Mouse (Mus musculus): Measurements from ENCODE around the gene Med12l. TPM values are rescaled to one million over a fixed set of nuclear protein-coding genes. Genes with fewer than 3 reads are reported as not detected.

Gene Med12l
- total RNA-seq, 1 experiment from 2014 or later = 10.6 TPM

DNA sequence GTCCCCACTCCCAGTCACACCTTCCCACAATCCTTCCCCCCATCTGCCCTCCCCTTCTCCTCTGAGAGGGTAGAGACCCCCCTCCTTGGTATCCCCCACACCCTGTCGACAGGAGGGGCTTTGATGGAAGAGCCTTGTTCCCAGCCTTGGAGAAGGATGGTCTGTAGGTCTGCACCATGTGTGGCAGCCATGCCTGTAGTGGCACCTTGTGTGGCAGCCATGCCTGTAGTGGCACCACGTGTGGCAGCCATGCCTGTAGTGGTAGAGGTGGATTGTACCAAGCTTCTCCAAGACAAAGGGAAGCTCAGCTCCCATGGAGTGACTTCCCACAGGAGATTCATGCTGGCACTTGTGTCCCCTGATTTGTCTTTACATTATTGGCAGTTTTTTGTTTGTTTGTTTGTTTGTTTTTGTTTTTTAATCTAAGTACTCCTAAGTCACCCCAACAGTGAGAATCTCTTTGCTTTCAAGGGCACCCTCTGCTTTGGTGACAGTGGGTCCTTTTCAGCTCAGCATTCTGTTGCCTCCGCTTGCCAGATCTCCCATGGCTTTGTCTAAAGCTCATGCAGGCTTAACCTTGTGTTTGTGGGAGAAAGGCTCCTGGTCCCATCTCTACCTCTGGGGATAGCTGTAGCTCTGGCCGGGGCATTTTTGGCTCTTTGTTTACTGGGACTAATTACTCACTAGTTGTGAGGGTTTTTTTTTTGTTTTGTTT lies 10.2 kb downstream of the Med12l start:
- ATAC-seq (replicated peaks in 1 of 2; ENCODE audit: insufficient read depth in 1 of 2, low FRiP score in 2 of 2, low TSS enrichment in 1 of 2, low read depth in 1 of 2, poor library complexity in 2 of 2, severe bottlenecking in 2 of 2) = no peak

DNA sequence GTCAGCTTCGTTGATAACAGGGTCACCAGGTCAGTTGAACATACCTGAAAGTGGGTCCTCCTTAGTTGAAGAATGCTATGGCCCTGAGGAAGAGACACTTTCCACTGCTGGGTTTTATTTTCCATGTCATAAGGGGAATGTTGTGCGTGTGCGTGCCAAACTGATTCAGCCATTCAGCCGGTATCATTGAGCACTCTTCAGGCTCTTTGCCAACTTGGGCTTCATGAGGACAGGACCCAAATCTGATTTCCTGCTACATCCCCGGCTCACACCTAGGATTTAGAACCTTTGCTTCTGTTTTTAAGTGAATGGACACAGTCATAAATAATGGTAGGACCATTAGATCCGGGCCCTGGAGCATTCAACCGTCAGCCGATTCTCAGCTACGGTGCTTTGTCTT lies 10.9 kb downstream of the Med12l start:
- no peak for ATAC-seq (replicated peaks in 1 of 2; ENCODE audit: insufficient read depth in 1 of 2, low FRiP score in 2 of 2, low TSS enrichment in 1 of 2, low read depth in 1 of 2, poor library complexity in 2 of 2, severe bottlenecking in 2 of 2)

DNA sequence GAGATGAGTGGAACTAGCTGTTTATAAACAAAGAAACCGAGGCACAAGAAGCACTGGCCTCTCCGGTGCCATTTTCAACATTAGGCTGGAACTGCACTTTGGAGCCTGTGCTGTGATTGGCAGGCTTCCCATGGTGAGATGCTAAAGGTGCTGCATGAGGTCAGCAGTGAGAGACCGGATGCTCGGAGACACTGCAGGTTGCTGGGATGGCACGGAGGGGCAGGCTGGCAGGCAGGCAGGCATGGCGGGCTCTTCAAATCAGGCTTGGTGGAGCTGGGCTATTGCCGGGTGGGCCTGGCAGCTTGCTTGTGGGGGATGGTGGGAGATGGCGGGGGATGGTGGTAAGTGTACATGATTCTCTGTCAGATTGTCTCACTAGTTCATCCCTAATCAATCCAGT lies 15.6 kb downstream of the Med12l start:
- no peak for ATAC-seq (replicated peaks in 1 of 2; ENCODE audit: insufficient read depth in 1 of 2, low FRiP score in 2 of 2, low TSS enrichment in 1 of 2, low read depth in 1 of 2, poor library complexity in 2 of 2, severe bottlenecking in 2 of 2)

DNA sequence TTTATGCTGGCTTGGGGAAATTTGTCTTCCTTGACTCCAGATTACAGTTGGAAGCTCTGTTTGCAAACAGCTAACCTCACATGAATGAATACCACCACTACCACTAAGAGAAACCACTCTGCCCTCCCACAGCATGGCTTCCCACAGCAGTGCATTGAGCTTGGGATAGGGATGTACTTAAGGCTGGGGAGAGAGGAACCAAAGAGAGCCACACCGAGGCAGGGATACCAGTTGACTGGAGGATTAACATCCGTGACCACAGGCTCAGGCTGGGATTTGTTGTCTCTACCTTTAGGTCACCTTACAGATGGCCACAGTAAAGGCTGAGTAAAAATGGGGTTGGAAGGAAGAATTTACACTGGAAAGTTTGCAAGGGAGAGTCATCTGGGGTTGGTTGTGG lies 16.6 kb downstream of the Med12l start:
- no peak for ATAC-seq (replicated peaks in 1 of 2; ENCODE audit: insufficient read depth in 1 of 2, low FRiP score in 2 of 2, low TSS enrichment in 1 of 2, low read depth in 1 of 2, poor library complexity in 2 of 2, severe bottlenecking in 2 of 2)

DNA sequence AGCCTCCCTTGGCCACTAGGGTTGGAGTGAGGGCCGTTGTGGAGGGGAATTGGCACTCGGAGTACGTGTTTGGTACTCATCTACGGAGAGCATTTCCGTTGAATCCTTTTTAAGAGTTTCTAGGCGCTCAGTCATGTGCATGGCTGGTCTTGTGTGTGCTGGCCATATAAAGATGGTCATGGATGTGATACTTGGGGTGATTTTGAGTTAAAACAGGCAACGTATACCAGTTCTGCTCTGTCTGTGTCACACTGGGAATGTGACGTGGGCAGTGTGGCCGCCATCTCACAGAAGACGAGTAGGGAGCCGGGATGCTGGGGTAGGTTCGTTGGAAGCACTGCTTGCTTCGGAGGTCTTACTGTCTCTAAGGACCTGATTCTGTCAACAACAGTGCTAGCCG lies 17.3 kb downstream of the Med12l start:
- no peak for ATAC-seq (replicated peaks in 1 of 2; ENCODE audit: insufficient read depth in 1 of 2, low FRiP score in 2 of 2, low TSS enrichment in 1 of 2, low read depth in 1 of 2, poor library complexity in 2 of 2, severe bottlenecking in 2 of 2)

DNA sequence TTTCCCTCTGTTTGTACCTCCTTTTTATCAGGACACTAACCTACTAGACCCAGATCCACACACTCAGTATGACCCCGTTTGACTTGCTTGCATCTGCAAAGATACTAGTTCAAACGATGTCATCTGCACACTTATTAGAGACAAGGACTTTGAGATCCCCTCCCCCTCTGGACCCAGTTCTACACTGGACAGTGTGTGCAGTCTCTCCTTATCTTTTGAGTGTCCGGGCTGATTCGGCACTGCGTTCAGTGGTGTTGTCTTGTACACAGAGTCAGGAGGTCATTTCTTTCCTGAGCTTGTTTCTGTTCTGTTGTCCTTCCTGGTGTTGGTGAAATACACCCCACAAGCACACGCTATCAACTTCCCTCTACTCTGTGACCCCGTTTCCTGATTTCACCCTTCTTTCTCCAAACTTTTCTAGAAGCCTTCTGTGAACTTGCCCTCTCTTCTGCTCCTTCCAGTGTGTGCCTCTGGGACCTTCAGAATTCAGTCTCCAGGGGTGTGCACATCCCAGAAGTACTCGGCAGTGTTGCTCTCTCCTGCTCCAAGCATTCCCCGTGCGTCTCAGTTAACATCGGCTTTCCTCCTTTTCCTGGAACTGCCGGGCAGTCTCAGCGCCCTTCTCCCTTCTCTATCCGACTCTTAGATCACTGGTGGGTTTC lies 19.0 kb downstream of the Med12l start:
- ATAC-seq (replicated peaks in 1 of 2; ENCODE audit: insufficient read depth in 1 of 2, low FRiP score in 2 of 2, low TSS enrichment in 1 of 2, low read depth in 1 of 2, poor library complexity in 2 of 2, severe bottlenecking in 2 of 2) = peak; percentile 31 to 32; a peak in 1 of 4 replicates

DNA sequence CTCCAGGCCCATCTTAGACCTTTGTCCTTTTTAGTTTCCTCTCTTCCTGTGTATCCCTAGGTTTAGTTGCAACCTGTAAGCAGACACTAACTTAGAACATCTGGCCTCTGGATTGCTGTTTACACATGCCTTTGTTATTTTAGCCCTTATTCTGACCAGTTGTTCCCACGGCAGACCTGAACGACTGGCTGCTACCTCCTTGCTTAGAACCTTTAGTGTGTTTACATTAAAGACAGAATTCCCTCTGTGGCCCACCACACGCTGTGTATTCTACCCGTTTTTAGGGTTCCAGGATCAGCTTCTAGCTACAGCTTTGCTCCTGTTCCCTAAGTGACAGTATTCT lies 19.5 kb downstream of the Med12l start:
- no peak for ATAC-seq (replicated peaks in 1 of 2; ENCODE audit: insufficient read depth in 1 of 2, low FRiP score in 2 of 2, low TSS enrichment in 1 of 2, low read depth in 1 of 2, poor library complexity in 2 of 2, severe bottlenecking in 2 of 2)

DNA sequence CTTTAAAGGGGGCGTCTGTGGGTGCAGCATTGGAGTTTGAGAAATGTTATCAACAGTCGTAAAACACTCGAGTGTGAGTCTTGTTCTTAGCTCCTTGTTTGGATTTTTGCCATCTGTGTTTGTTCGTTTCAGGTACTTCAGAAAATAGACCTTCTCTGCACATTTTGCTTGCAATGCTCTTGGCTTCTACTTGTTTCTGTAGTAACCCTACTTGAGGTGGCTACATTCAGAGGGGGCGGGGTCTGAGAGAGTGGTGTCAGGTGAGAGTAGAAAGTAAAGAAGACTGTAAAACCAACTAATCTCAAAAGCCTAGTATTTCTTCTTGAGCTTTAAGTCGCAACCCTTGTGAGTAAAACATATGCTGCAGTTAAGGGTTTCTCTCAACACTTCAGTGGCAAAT lies 23.1 kb downstream of the Med12l start:
- no peak for ATAC-seq (replicated peaks in 1 of 2; ENCODE audit: insufficient read depth in 1 of 2, low FRiP score in 2 of 2, low TSS enrichment in 1 of 2, low read depth in 1 of 2, poor library complexity in 2 of 2, severe bottlenecking in 2 of 2)

DNA sequence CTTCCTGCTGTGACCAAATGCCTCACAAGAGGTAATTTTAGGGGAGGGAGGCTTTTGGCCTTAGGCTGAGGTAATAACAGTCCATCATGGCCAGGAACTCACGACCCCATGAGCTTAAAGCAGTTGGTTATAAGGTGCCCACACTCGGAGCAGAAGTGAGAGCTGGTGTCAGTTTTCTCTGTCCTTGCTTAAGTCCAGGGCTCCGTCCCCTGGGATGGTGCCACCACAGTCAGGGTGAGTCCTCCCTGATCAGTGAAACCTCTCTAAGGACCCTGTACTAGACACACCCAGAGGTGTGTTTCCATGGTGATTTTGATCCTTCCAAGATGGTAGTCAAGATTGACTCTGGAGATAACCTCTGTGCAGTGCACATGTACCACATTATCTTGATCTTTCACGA lies 25.4 kb downstream of the Med12l start:
- no peak for ATAC-seq (replicated peaks in 1 of 2; ENCODE audit: insufficient read depth in 1 of 2, low FRiP score in 2 of 2, low TSS enrichment in 1 of 2, low read depth in 1 of 2, poor library complexity in 2 of 2, severe bottlenecking in 2 of 2)

DNA sequence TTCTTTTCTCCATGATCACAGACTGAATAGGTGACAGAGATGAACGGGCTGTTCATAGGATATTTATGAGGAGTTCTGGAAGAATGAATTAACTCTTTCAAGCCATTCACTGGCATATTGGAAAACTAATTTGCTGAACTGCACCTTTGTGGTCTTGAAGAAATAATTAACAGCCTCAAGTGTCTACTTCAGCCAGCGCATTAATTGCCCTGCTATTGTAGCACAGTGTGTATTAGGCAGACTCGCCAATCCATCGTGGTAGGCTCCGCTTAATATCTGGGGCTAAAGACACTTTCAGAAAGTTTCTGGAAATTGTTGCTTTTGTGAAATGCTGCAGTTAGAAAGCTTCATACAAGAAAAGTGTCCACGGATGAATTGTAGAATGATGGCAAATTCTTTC lies 35.9 kb downstream of the Med12l start:
- no peak for ATAC-seq (replicated peaks in 1 of 2; ENCODE audit: insufficient read depth in 1 of 2, low FRiP score in 2 of 2, low TSS enrichment in 1 of 2, low read depth in 1 of 2, poor library complexity in 2 of 2, severe bottlenecking in 2 of 2)

DNA sequence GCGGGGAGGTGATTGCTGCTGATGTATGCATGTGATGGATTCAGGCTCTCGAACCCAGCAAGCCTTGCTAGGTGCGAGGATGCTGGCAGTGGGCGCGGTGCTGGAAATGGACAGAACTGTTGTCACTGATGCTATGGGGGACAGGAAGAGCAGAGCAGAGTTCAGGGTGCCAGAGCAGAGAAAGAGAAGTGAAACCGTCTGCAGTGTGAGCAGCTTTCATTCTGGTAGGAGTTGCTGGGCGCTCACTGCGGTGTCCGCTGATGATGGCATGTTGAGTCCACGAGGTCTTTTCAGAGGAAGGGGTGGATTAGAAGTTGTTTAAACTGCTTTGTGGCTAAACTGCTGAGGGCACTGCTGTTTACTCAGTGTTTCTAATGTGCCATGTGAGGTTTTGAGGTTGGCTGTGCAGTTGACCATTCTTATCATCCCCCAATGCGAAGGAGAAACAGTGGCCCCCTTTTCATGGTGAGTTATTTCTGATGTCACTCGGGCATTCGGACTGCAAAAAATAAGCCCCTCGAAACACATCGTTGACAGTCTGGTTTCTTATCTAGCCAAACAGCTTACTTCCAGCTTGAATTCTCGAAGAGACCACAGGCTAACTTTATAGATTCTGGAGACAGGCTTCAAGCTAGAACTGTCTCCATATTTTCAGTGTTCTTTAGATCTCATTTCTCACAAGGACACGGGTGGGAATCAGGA lies 49.4 kb downstream of the Med12l start:
- ATAC-seq (replicated peaks in 1 of 2; ENCODE audit: insufficient read depth in 1 of 2, low FRiP score in 2 of 2, low TSS enrichment in 1 of 2, low read depth in 1 of 2, poor library complexity in 2 of 2, severe bottlenecking in 2 of 2) = peak; percentile 74 to 75

DNA sequence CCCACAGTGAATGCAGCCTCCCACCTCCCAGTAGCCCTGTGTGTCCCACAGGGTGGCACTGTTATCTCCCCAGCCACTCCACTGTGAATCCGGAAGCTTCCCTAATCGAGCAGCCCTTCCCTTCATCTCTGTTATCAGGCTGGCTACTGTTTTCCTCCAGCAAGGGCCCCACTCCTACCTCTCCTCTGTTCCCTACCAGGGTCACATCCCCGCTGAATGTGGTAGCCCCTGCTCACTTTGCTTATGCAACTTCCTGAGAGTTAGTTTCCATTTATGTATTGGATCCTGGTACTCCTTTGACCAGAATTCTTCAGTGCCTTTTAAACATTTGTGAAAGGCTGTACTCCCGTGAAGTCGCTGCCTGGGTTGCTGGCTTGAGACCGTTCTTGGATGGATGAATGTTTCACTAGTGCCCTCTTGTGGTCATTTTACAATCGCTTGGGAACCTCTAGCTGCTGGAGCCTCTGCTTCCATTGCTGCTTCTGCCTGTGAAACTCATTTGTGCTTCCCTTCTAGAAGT lies 53.5 kb downstream of the Med12l start:
- peak; percentile 67 to 71 for ATAC-seq (replicated peaks in 1 of 2; ENCODE audit: insufficient read depth in 1 of 2, low FRiP score in 2 of 2, low TSS enrichment in 1 of 2, low read depth in 1 of 2, poor library complexity in 2 of 2, severe bottlenecking in 2 of 2)

DNA sequence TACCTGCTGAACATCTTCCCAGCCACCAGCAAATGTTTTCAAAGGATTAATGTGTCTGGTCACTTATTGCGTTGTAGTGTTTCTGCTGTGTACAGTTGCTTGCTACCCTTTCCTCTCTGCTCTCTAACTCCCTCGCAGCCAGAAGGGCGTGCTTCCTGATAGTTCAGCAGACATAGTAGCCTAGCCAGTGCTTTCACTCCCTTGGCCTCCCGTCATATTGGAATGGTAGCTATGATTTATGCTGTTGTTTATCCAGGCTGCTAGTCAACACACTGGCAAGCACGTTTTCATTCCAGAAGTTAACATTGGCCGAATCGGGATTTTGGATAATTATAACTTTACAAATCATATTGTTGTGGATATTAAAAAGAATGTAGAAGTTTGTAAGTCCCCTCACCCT lies 54.5 kb downstream of the Med12l start:
- ATAC-seq (replicated peaks in 1 of 2; ENCODE audit: insufficient read depth in 1 of 2, low FRiP score in 2 of 2, low TSS enrichment in 1 of 2, low read depth in 1 of 2, poor library complexity in 2 of 2, severe bottlenecking in 2 of 2) = no peak

DNA sequence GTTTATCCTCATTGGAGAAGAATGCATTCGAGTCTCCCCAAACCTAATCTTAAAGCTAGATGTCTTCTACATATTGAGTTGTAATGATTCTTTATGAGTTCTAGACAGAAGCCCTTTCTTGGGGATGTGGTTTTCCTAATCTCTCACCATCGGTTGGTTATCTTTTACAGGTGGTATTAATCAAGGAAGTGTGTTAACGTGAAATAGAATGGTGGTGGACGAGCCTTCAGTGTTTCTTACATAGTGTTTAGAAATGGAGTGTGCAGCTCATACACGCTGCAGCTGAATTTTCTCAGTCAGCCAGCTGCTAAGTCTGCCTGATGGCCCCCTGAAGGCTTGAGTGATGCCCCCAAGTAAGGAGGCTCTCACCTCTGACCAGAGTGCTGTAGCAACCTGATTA lies 56.5 kb downstream of the Med12l start:
- no peak for ATAC-seq (replicated peaks in 1 of 2; ENCODE audit: insufficient read depth in 1 of 2, low FRiP score in 2 of 2, low TSS enrichment in 1 of 2, low read depth in 1 of 2, poor library complexity in 2 of 2, severe bottlenecking in 2 of 2)

DNA sequence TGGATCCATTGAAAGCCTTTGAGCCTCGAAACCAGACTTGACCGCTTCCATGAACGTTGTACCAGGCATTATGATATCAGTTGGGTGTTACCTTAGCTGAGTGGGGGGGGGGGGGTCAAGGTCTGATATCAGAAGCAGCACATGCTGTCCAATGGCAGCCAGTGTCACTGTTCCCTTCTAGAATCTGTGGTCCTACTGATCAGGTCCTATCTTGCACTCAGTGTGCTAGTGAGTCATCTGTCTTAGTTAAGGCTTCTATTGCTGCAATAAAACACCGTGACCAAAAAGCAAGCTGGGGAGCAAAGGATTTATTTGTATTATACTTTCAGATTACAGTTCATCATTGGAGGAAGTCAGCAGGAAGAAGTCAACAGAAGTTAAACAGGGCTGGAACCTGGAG lies 57.8 kb downstream of the Med12l start:
- ATAC-seq (replicated peaks in 1 of 2; ENCODE audit: insufficient read depth in 1 of 2, low FRiP score in 2 of 2, low TSS enrichment in 1 of 2, low read depth in 1 of 2, poor library complexity in 2 of 2, severe bottlenecking in 2 of 2) = no peak

DNA sequence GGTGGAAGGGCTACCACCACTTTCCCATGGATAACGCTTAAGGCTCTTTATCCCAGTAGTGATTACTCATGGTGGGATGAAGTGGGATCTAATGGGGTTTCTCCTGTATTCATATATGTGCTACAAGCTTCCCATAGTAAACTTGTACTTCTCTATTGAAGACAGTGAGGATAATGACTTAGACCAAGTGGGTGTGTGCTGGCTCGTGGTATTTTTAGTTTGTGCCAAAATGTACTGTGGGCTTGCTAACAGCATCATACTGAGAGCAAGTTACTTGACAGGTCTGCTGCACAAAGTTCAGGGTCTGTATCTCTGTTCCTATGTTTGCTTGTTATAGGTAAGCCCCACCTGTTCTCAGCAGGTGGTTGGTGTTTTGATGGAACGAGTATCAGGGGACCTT lies 60.3 kb downstream of the Med12l start:
- ATAC-seq (replicated peaks in 1 of 2; ENCODE audit: insufficient read depth in 1 of 2, low FRiP score in 2 of 2, low TSS enrichment in 1 of 2, low read depth in 1 of 2, poor library complexity in 2 of 2, severe bottlenecking in 2 of 2) = no peak

DNA sequence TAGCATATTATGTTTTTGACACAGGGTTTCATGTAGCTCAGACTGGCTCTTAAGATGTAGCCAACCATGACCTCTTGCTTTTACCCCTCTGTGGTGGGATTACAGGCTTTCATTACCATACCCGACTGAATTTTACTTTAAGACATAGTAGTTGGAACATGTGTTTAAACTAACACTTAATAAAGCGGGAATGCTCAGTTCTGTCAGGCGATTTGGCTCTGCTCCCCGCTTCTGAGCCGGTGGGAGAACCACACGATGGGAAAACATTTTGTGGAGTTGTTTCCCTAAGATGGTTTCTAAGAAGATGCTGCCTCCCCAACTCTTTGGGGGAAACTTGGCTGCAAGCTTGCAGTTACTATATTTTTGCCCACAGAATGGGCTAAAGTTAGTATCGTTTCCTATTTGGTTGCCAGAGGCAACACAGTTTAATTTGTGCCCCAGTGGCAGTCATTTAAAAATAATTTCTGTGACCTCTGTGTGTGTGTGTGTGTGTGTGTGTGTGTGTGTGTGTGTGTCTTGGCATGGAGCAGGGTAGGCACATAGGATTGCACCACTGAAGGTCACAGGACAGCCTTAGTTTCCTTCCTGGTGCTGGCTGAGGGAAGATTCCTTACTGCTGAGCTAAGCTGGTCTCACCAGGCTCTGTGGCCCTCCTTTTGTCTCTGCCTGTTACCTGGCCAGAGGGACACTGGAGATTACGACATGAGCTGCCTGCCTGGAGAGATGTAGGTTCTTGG lies 61.1 kb downstream of the Med12l start:
- peak; percentile 28 to 32; a peak in 2 of 4 replicates for ATAC-seq (replicated peaks in 1 of 2; ENCODE audit: insufficient read depth in 1 of 2, low FRiP score in 2 of 2, low TSS enrichment in 1 of 2, low read depth in 1 of 2, poor library complexity in 2 of 2, severe bottlenecking in 2 of 2)

DNA sequence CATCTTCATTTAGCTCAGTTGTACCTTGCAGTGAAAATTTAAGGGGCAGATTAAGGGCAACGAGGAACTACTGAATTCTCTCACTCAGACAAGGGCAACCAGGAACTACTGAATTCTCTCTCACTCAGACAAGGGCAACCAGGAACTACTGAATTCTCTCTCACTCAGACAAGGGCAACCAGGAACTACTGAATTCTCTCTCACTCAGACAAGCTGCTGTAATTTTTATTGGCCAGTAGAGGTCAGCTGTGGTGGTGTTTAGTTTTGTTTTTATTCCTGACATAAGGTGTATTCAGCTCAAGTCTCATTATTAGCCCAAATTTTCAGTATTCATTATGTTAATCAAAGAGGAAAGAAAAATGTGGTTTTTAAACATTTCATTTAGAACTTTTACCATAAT lies 63.4 kb downstream of the Med12l start:
- ATAC-seq (replicated peaks in 1 of 2; ENCODE audit: insufficient read depth in 1 of 2, low FRiP score in 2 of 2, low TSS enrichment in 1 of 2, low read depth in 1 of 2, poor library complexity in 2 of 2, severe bottlenecking in 2 of 2) = peak; percentile 64 to 79
